Mouse (Mus musculus): ENCODE data around the gene Glis3. TPM values are rescaled to one million over a fixed set of nuclear protein-coding genes. Genes with fewer than 3 reads are reported as not detected.

The Glis3 gene
- total and polyA plus RNA-seq, 3 experiments, result not detected

GRCm38 (mm10) chr19:28266850-28267249 is 413.0 kb downstream of the Glis3 start:
- H3K9ac ChIP-seq (ENCODE audit: control insufficient read depth, low read depth, low read length, poor library complexity, severe bottlenecking), result no peak overlapping the region
- no peak overlapping the region for H3K27ac ChIP-seq (ENCODE audit: control insufficient read depth, low read depth, low read length)
- no peak for DNase-seq (ENCODE audit: low read depth, low spot score)
- no peak overlapping the region for H3K4me3 ChIP-seq (ENCODE audit: control insufficient read depth in 1 of 2, insufficient read depth in 1 of 2, low read depth in 2 of 2, low read length in 2 of 2)
- H3K36me3 ChIP-seq (ENCODE audit: control insufficient read depth in 1 of 2, insufficient read depth in 2 of 2, low read length in 2 of 2), result no peaks in the 10 kb centered on the region
- no peaks in the 10 kb centered on the region for H3K27me3 ChIP-seq (ENCODE audit: control insufficient read depth in 1 of 2, insufficient read depth in 2 of 2, low read length in 2 of 2)
- no peaks in the 10 kb centered on the region for H3K4me1 ChIP-seq (ENCODE audit: control insufficient read depth in 1 of 2, insufficient read depth in 2 of 2, low read length in 2 of 2)
- TF ChIP-seq POLR2AphosphoS2 (IDR thresholded peaks at IDR 0.05; ENCODE audit: low read length), result no peak
- TF ChIP-seq SMC3 (IDR thresholded peaks at IDR 0.05; ENCODE audit: low read depth, low read length), result no peak
- TF ChIP-seq MYB (IDR thresholded peaks at IDR 0.05; ENCODE audit: low read depth, low read length), result no peak
- TF ChIP-seq POLR2A (IDR thresholded peaks at IDR 0.05; ENCODE audit: control insufficient read depth in 1 of 2, insufficient read depth in 1 of 2, low read depth in 1 of 2, low read length in 2 of 2, poor library complexity in 1 of 2), result no peak
- TF ChIP-seq MXI1 (IDR thresholded peaks at IDR 0.05; ENCODE audit: low read depth, low read length), result no peak
- no peak for TF ChIP-seq TBP (IDR thresholded peaks at IDR 0.05; ENCODE audit: low read depth, low read length)
- no peak for TF ChIP-seq NELFE (IDR thresholded peaks at IDR 0.05; ENCODE audit: low read depth, low read length)
- no peak for TF ChIP-seq ZMIZ1 (IDR thresholded peaks at IDR 0.05; ENCODE audit: low read depth, low read length)
- TF ChIP-seq JUND (IDR thresholded peaks at IDR 0.05; ENCODE audit: low read depth, low read length), result no peak
- no peaks in the 10 kb centered on the region for H3K9me3 ChIP-seq (replicated peaks; ENCODE audit: insufficient read depth, low read length)
- H3K79me2 ChIP-seq (ENCODE audit: control insufficient read depth, insufficient read depth, low read length, poor library complexity), result no peaks in the 10 kb centered on the region

GRCm38 (mm10) chr19:28265776-28266175 is 414.1 kb downstream of the Glis3 start:
- no peaks in the 10 kb centered on the region for H3K36me3 ChIP-seq (ENCODE audit: control insufficient read depth in 1 of 2, insufficient read depth in 2 of 2, low read length in 2 of 2)
- no peaks in the 10 kb centered on the region for H3K9me3 ChIP-seq (replicated peaks; ENCODE audit: insufficient read depth, low read length)
- H3K9ac ChIP-seq (ENCODE audit: control insufficient read depth, low read depth, low read length, poor library complexity, severe bottlenecking), result no peak overlapping the region
- no peak for DNase-seq (ENCODE audit: low read depth, low spot score)
- TF ChIP-seq JUND (IDR thresholded peaks at IDR 0.05; ENCODE audit: low read depth, low read length), result no peak
- no peak for TF ChIP-seq ETS1 (IDR thresholded peaks at IDR 0.05; ENCODE audit: low read depth, low read length)
- no peak for TF ChIP-seq USF1 (IDR thresholded peaks at IDR 0.05; ENCODE audit: low read depth, low read length)
- no peak for TF ChIP-seq MAZ (IDR thresholded peaks at IDR 0.05; ENCODE audit: low read depth, low read length)
- TF ChIP-seq GATA1 (IDR thresholded peaks at IDR 0.05; ENCODE audit: low read depth, low read length), result no peak
- TF ChIP-seq E2F4 (IDR thresholded peaks at IDR 0.05; ENCODE audit: borderline replicate concordance, low read depth, low read length), result no peak
- no peak for TF ChIP-seq POLR2AphosphoS2 (IDR thresholded peaks at IDR 0.05; ENCODE audit: low read length)
- TF ChIP-seq ZC3H11A (IDR thresholded peaks at IDR 0.05; ENCODE audit: low read depth, low read length), result no peak
- no peak for TF ChIP-seq POLR2A (IDR thresholded peaks at IDR 0.05; ENCODE audit: control insufficient read depth in 1 of 2, insufficient read depth in 1 of 2, low read depth in 1 of 2, low read length in 2 of 2, poor library complexity in 1 of 2)
- no peak for TF ChIP-seq GABPA (IDR thresholded peaks at IDR 0.05; ENCODE audit: low read depth, low read length)
- no peak for TF ChIP-seq UBTF (IDR thresholded peaks at IDR 0.05; ENCODE audit: borderline replicate concordance, insufficient read depth, low read depth, low read length)
- no peak for TF ChIP-seq MXI1 (IDR thresholded peaks at IDR 0.05; ENCODE audit: low read depth, low read length)
- no peak for TF ChIP-seq KAT2A (conservative IDR thresholded peaks at IDR 0.05; ENCODE audit: low read depth, low read length)
- no peak for TF ChIP-seq CHD2 (IDR thresholded peaks at IDR 0.05; ENCODE audit: low read length)
- TF ChIP-seq HCFC1 (IDR thresholded peaks at IDR 0.05; ENCODE audit: low read depth, low read length), result no peak
- TF ChIP-seq USF2 (IDR thresholded peaks at IDR 0.05; ENCODE audit: borderline replicate concordance in 1 of 2, insufficient read depth in 1 of 2, low read depth in 1 of 2, low read length in 2 of 2), result no peak
- TF ChIP-seq NRF1 (IDR thresholded peaks at IDR 0.05; ENCODE audit: insufficient read depth, low read depth, low read length, poor library complexity, severe bottlenecking), result no peak
- TF ChIP-seq NELFE (IDR thresholded peaks at IDR 0.05; ENCODE audit: low read depth, low read length), result no peak
- no peak for TF ChIP-seq EP300 (IDR thresholded peaks at IDR 0.05; ENCODE audit: low read depth in 1 of 2, low read length in 2 of 2)
- no peak for TF ChIP-seq TCF12 (IDR thresholded peaks at IDR 0.05; ENCODE audit: low read depth, low read length)
- no peaks in the 10 kb centered on the region for H3K27me3 ChIP-seq (ENCODE audit: control insufficient read depth in 1 of 2, insufficient read depth in 2 of 2, low read length in 2 of 2)
- no peaks in the 10 kb centered on the region for H3K4me1 ChIP-seq (ENCODE audit: control insufficient read depth in 1 of 2, insufficient read depth in 2 of 2, low read length in 2 of 2)
- no peaks in the 10 kb centered on the region for H3K79me2 ChIP-seq (ENCODE audit: control insufficient read depth, insufficient read depth, low read length, poor library complexity)
- H3K27ac ChIP-seq (ENCODE audit: control insufficient read depth, low read depth, low read length), result no peak overlapping the region
- H3K4me3 ChIP-seq (ENCODE audit: control insufficient read depth in 1 of 2, insufficient read depth in 1 of 2, low read depth in 2 of 2, low read length in 2 of 2), result no peak overlapping the region

Measured in MEL (cell line).